Mouse (Mus musculus) cerebellum, adult 9-10 months (tissue): ENCODE measurements around the gene Vwf.

ENCODE experiments used
- DNase-seq: peaks from one replicate; pipeline ENCODE4 v3.0.0; 2022

Gene Vwf

DNA sequence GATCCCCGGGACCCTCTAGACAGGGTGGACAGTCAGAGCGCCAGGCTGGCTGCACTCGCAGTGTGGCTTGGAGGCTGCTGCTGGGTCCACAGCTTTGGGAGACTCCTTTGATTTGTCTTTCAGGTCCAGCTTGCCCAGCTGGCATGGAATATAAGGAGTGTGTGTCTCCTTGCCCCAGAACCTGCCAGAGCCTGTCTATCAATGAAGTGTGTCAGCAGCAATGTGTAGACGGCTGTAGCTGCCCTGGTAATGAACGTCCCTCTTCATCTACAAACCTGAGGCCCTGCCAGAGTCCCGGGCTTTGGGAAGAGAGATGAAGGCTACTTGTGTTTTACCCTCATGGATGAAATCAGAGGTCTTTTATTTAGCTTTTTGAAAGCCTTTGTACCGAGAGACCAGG is 43.5 kb downstream of the Vwf start:
- DNase-seq: no peak

DNA sequence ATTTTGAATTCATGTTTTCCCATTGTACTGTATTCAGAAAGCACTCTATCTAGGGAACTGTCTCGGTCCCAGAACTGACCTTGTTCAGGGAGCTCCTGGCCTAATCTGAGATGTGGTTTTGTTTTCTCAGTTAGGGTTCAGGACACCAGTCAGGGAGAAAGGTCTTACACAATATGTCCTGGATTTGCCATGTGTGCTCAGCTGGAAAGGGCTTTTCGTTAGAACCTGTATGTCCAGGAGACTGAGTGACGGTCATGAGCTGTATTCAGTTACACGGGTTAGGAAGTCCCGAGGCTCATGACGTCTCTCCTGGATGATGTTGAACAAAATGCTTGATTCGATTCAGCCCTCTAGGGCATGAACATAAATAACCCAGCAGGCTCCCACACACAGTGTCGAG is 43.9 kb downstream of the Vwf start:
- DNase-seq: no peak

DNA sequence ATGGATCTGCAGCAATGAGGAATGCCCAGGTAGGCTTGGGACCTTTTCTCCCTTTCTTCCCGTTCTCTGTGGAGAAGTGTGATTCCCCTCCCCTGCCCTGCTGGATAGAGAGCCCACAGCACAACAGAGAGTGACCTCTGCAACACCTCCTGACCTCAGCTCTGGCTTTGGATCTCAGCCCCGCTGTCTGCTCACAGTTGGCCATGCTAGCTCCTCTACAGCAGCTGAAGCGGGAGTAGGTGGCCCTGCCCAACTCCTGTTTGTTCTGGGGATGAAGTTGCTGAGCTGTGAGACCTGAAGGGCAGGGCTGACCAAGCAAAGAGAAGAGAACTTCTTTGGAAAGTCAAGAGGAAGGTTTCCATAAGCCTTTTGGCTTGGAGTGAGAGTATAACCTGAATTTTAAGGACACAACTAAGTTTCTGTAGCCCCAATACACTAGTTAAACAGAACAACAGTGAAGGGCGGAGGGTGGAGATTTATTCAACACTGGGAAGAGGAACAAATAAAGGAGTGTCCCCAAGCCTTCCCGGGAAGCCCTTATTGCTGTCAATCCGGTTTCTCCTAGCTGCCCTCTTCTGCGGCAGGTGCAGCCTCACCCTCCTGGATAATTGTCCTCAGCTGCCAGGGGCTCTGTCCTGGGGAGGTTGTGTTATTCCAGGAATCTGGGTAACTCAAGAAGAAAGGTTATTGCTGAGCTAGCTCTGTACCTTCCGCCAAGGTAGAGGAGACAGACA is 45.2 kb downstream of the Vwf start:
- no peak for DNase-seq

DNA sequence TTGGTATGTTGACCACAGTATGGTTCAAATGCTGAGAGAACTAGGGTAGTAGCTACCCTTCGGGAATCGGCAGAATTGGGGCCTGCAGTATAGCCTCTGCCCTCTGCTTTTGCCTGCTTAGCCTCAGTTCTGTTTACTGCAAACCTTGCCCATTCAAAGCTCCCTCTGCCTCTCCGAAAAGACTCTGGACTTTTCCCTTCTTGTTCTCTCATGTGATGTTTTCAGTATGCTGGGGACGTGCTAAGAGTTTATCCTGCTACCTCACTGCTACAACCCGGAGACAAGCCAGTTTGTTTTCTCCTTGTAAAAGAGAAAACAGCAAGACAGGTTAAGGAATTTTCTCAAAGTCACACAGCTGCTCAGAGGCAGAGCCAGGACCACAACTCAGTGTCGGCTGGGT is 46.0 kb downstream of the Vwf start:
- no peak for DNase-seq

DNA sequence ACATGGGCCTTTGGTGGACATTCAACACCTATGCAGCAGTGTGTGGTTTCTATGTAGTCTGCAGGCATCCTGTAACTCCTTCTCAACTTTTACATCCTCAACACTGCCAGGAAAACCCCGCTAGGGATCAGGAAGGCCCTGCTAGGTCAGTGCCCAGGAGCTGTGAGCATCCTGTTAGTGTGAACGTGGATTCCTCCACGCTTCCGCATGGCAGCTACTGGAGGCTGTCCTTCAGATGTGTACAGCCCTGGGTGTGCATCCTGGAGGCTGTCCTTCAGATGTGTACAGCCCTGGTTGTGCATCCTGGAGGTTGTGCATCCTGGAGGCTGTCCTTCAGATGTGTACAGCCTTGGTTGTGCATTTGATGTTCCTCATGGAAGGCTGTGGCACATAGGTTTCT is 47.7 kb downstream of the Vwf start:
- DNase-seq: no peak

DNA sequence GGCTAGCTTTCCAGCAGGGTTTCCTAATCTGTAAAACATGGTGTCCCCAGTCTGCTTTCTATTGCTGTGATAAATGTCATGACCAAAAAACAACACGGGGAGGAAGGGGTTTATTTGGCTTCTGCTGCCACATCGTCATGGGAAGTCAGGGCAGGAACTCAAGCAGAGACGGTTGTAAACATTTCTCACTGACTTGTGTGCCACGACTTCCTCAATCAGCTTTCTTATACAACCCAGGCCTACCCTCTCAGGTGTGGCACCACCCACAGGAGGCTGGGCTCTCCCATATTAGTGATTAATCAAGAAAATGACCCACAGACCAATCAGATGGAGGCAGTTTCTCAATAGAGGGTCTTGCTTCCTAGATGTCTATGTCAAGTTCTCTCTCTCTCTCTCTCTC is 48.3 kb downstream of the Vwf start:
- DNase-seq: no peak

DNA sequence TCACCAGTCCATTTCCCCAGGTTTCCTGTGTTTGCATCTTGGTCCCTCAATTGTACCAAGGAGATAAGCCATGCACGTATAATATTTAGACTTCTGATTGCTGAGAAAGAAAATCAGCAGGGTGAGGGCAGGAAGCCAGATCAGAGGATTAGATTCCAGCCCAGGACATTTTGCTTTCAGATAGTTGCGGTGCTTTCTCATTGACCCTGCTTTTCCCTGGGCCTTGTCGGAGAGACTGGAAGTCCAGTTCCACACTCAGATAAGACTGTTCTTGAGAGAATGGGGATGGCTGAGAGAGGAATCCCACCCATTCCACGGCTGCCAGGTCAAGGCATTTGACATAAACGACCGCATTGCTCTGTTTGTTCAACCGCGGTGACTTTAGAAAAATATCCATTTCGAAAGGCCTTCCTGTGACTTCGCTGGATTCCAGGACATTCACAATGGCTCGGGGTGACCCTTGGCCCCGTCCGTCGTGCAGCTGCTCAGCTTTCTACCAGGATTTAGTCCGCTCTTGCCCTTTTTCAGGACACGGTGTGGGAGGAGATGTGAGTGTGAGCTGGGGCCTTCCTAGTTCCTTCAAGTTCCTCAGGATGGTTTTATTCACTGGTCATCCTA is 50.2 kb downstream of the Vwf start:
- no peak for DNase-seq

DNA sequence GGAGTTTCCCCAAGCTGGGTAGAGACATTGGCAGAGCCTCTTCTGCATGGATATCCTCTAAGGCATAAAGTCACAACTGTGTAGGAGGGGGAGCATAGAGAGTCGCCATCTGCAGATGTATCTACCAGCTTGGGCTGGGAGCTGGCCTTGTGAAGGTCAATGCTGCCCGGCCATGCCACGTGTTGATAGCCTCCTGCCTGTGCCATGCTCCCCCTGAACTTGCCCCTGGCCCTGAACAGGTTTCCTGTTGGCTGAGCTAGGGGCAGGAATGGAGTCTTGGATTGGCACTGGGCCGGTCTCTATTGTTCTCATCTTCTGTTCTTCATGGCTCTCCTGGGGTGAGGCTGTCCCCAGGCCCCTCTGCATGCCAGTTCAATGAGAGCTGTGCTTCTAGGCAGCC is 51.1 kb downstream of the Vwf start:
- no peak for DNase-seq

DNA sequence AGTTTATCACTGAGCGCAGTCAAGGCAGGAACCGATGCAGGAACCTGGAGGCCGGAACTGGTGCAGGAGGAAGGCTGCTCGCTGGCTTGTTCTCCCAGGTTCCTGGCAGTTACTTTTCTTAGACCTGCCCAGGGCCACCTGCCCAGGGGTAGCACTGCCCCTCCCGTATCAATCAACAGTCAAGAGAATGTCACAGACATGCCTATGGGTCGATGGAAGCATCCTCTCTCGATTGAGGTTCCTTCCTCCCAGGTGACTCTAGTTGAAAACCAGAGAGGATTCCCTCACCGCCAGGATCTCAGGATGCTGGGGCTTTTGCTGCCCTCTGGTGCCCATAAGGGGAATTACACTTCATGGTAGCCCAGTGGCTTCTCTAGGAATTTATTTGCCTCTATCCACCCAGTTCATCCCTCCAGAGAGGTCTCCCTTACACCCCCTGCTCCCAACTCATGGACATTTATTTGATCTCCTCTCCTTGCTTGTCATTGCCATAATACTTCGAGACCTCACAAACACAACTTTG is 53.5 kb downstream of the Vwf start:
- DNase-seq: peak; percentile 73

DNA sequence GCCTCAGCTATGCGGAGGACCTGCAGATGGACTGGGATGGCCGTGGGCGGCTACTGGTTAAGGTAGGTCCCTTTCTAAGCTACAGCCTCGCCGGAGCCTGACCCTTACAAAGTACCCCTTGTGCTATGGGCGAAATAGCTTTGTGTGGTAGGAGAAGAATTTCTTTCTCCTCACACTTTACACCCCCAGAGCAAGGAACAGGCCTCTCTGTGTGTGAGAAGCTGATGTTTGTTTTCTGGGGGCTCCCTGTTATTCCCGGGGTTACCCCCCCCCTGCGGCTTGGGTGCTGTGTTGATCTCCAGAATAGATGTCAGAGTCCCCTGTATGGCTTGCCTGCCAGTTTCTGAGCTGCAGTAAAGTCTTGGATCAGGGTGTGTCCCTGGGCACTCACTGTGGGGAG is 54.1 kb downstream of the Vwf start:
- DNase-seq: no peak

DNA sequence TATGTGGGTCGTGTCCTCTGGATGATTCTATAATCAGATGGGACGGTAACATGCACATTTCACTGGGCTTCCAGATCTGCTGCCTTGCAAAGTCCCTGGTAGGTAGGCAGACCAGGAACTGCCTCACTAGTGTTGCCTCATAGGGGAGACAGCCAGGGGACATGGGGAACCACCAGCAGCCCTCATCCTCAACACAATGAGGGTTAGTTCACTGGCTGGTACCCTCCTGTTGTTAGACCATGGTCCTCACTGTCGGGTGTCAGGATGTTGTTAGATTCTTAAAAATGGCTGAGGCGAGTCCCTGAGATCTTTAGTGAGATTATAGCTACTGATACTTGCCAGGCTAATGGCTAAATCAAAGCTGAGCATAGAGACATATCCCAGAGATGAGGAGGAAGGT is 54.6 kb downstream of the Vwf start:
- no peak for DNase-seq

DNA sequence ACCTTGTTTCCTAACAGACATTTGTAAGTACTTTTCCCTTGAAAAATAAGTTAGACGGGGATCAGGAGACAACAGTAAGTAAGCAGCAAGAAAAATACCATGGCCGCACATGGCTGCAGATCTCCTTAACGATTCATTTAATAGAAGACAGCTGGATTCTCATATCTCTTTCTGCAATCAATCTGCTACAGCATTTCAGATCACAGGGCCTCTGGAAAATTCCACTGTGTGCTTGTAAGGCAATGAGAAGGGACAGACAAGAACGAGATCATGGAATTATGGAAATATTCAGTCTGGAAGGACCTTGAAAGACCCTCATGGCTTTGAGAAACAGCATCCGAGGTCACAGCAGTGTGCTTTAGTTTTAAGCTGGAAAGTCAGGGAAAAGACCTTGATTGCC is 55.2 kb downstream of the Vwf start:
- no peak for DNase-seq

DNA sequence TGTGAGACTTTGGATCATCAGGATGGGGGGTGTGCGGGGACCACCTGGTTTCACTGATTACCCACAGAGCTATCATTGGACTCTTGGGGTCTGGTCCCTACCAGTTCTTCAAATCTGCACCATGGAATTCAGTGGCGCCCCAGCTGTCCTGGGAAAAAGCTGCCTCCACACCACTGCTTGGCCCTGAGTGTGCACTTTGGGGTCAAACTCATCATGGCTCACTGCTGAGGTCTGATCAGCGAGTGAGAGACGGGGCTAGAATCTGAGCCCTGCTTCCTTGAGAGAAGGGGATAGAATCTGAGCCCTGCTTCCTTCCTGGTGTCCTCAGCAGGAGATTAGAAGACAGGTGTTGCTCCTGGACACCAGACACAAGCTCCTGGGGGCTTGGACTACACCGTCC is 55.8 kb downstream of the Vwf start:
- no peak for DNase-seq

DNA sequence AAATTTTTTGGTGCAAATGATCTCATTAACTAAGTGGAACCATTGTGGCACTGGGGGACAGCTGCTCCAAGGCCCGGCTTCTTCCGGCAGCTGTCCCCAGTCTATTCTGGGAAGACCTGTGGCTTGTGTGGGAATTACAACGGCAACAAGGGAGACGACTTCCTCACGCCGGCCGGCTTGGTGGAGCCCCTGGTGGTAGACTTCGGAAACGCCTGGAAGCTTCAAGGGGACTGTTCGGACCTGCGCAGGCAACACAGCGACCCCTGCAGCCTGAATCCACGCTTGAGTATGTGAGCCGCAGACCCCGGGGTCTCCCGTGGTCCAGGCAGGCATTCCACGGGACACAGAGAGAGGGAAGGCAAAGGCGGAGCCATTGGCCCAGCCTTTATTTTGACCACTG is 56.7 kb downstream of the Vwf start:
- peak; percentile 35 for DNase-seq

DNA sequence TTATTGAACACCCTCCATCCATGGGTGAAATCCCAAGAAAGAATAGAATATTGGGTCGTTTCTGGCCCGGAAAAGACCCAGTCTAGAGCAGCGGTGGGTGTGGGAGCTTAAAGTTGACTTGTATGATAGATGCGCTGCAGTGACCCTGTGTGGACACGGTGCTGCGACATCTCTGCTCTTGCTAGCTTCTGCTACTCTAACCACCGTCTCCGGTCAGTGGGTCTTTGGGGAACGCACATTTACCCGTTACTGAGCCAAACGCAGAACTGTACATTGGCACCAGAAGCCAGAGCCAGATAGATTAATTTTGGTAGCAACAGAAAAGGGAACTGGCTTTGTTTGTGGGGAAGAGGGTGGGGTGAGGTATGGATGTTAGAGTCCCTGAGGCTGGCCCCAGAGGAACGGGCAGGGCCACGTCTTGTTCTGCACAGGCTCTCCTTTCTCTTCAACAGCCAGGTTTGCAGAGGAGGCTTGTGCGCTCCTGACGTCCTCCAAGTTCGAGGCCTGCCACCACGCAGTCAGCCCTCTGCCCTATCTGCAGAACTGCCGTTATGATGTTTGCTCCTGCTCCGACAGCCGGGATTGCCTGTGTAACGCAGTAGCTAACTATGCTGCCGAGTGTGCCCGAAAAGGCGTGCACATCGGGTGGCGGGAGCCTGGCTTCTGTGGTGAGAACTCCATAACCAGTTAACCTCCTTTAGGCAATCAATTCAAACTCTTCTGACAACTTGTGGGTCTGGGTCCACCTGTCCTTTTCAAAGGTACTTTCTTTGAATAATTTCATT is 57.3 kb downstream of the Vwf start:
- DNase-seq: no peak

DNA sequence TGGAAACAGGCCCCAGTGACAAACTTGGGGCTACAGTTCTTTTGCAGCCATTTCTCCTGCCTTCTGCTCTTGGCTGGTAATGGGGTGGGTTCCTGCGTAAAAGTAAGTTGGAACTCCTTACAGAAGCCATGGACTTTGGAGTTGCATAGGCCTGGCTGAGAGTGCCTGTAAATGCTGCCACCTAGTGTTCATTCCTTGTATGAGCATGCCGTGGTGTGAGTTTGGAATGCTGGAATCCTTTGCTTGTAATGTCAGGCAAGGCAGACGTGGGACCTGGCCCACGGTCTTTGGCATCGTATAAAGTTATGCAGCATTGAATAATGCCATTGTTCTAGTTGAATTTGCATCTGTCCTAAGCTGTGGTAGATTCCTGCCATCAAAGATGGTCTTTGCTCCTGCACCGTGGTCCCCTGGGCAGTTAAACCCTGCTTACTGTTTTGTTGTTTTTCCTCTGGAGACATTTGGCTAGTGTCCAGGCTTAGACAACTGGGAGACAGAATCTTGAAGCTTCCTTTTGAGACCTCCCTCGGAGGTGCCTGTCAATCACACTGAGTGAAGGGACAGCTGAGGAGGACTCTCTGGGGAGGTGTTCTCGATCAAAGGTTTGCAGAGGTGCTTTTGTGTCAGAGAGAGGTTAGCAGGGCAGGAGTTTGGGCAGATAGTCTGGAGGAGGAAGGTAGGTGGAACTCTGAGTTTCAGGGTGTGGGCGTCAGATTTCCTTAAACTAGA is 58.1 kb downstream of the Vwf start:
- DNase-seq: peak; percentile 67

DNA sequence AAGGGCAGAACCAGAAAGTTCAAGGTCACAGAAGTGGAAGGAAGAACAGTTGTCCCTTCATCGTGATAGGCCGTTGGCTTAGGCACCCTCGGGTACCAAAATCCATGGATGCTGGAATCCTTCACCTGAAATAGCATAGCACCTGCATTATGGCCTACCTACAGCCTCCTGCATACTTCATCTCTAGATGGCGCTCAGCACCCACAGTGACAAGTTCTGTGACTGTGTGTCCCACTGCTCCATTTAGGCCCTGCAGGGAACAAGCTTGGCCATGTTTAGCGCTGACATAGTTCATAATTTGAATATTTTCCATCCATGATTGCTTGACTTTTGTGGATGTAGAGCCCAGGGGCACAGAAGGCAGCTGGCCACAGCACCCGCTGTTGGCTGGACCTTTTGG is 62.5 kb downstream of the Vwf start:
- no peak for DNase-seq

DNA sequence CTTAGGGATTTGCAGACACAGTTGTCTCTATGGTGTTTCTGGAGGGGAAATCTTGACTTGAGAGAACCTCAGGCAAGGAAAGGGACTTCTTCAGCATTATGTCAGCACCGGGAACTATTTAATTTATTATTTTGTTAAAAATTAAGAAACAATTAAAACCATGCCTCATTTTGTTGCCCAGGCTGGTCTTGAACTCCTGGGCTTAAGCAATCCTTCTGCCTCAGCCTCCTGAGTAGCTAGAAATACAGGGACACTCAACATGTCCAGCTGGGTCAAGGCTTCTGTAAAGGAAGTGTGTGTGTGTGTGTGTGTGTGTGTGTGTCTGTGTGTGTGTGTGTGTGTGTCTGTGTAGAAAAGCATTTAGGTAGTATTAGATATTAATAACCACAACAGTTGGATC is 71.3 kb downstream of the Vwf start:
- no peak for DNase-seq

DNA sequence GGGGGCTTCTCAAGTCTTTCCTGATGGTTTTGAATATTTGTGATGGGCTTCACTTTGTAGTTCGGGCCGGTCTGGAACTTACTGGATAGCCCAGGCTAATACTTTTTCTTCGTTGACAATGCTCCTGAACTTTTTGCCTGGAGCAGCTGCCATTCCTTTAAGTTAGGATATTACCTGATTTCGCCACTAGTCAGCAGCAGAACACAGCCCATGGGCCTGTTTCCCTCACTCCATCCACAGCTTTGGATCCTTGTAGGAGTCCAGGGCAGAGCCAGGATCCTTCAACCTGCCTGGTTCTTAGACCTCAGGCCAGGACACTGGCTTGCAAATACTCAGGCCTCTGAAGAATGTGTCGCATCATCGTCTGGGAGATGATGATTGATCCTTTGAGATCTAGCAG is 74.2 kb downstream of the Vwf start:
- no peak for DNase-seq

DNA sequence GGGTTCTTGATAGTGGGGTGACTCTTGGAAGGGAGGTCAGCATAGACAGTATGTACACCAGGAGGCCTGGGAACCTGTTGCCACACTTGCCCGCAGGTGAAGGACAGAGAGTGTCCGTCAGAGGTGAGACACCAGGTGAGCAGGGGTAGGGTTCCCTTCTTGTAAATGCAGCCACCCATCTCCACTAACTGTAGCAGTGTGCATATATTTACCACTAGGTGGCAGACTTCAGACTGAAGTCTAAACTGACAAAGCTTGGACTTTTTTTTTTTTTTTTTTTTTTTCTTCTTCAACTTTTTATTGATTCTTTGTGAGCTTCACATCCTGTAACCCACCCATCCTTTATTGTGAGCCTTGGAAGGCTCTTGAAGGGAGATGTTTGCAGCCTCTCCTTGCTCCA is 75.9 kb downstream of the Vwf start:
- DNase-seq: no peak

DNA sequence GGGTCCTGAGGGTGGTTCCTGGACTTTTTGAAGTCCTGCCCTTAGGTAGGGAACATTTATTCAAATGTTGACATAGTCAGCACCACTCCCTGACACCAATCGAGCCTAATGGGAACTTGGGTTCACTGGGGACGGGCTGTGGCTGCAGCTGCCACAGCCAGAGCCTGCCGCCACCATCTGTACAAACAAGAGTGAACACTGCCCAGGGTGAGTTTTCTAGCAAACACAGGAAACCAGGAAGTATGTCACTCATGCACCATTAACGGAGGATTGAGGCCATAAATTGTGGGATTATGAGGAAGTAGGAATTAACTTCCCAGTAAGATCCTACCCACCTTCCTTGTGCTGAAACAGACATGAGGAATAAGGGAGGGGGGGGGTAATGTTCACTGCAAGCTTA is 93.9 kb downstream of the Vwf start:
- no peak for DNase-seq

DNA sequence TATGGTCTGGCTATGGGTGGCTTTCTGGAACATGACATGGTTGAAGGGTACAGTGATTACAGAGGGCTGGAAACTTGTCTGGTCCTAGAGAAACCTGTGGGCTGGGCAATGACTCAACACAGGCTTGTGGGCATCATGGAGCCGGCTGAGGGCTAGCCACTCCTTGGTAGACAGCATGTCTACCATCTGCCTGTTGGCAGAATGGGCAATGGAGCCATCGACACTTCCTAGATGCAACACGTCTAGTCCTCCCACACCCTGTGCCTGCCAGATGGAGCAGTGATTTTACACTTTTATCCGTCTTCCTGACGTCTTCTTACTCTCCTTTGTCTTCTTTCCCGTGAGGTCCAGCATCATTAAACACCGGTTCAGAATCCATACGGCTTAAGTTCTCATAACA is 94.6 kb downstream of the Vwf start:
- no peak for DNase-seq

DNA sequence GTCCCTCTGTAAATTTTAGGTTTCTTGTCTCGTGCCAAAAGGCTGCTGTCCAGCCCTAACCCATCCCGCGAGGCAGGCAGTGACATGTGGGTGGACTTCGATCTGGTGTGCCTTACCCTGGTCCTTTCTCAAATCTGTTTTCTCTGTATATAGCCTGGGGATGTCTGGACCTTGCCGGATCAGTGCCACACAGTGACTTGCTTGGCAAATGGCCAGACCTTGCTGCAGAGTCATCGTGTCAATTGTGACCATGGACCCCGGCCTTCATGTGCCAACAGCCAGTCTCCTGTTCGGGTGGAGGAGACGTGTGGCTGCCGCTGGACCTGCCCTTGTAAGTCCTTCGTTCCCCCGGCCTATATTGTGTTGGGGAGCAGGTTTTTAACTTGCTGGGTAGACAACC is 102.4 kb downstream of the Vwf start:
- no peak for DNase-seq
